Mouse (Mus musculus) forebrain, embryonic 16.5 days (tissue): Measurements from ENCODE around the gene Tsc22d4. TPM values are rescaled to one million over a fixed set of nuclear protein-coding genes. Genes with fewer than 3 reads are reported as not detected.

ENCODE experiments used
- ATAC-seq: fragments of 200-750 bp; cut with Nextera tagmentation; 2 replicates; pipeline ENCODE4 v1.8.0; 2017; ENCODE audit warnings: mild to moderate bottlenecking, moderate library complexity
- H3K27ac ChIP-seq: fragments of 300-500 bp; sonication (generic); 2 replicates; pipeline ENCODE4 v1.5.1; 2014; ENCODE audit warnings: low read length, control low read depth
- H3K27me3 ChIP-seq: fragments of 300-500 bp; sonication (generic); replicated peaks from 2 replicates; pipeline ENCODE4 v1.6.1; 2014; ENCODE audit warnings: low read length; ENCODE audit not compliant: control insufficient read depth, insufficient read depth
- H3K36me3 ChIP-seq: fragments of 300-500 bp; sonication (generic); 2 replicates; pipeline ENCODE4 v1.6.1; 2014; ENCODE audit not compliant: control insufficient read depth, insufficient read depth
- H3K4me1 ChIP-seq: fragments of 300-500 bp; sonication (generic); replicated peaks from 2 replicates; pipeline ENCODE4 v1.6.1; 2014; ENCODE audit warnings: low read length; ENCODE audit not compliant: control insufficient read depth, insufficient read depth
- H3K4me2 ChIP-seq: fragments of 300-500 bp; sonication (generic); 2 replicates; pipeline ENCODE4 v1.6.1; 2014; ENCODE audit warnings: mild to moderate bottlenecking, low read length, control low read depth
- H3K4me3 ChIP-seq: fragments of 300-500 bp; sonication (generic); replicated peaks from 2 replicates; pipeline ENCODE4 v1.5.1; 2014; ENCODE audit warnings: mild to moderate bottlenecking, low read length, control low read depth
- H3K9ac ChIP-seq: fragments of 300-500 bp; sonication (generic); replicated peaks from 2 replicates; pipeline ENCODE4 v1.6.1; 2014; ENCODE audit warnings: low read depth, low read length, control low read depth
- H3K9me3 ChIP-seq: fragments of 300-500 bp; sonication (generic); 2 replicates; pipeline ENCODE4 v1.6.1; 2016; ENCODE audit warnings: low read length; ENCODE audit not compliant: control insufficient read depth
- WGBS: fragments of 180-500 bp; shearing (Covaris S2); extraction: QIAGEN DNeasy Blood & Tissue Kit; methylation state at CpG from one replicate; pipeline ENCODE4 v1.1.7; 2014; 5-methylcytosine and 5-hydroxymethylcytosine counted together
- polyA plus RNA-seq: library from polyadenylated mRNA; unstranded; fragments of >200 nt; fragmentation: Nextera tagmentation; extraction: Ambion mirVana; gene quantifications from 2 replicates; pipeline ENCODE4 v1.2.1, GENCODE M21; 2015

The Tsc22d4 gene
- polyA plus RNA-seq, 1 experiment from 2014 or later: 69.1 TPM

DNA sequence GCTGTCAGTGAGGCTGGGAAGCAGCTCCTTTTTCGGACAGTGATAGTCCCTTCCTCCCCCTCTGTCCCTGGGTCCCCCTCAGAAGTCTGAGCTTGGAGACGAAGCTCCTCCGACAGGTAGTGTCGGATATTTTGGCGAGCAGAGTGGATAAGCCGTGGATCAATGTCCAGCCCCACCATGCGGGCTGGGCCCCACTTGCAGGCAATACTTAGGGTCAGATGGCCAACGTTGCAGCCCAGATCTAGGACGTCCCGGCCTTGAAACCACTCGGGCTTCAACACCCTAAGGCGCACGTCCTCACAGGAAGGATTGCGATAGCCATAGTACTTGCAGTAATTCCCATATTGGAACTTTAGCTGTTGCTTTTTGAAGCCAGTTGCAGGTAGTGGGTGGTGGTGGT, 39.0 kb downstream of the Tsc22d4 start:
- ATAC-seq: no peak
- Histone ChIP-seq H3K4me3 (peak overlapping the region; percentile 81), H3K27ac (no peak overlapping the region), H3K36me3 (peaks cover 14% of the 10 kb centered on the region), H3K4me1 (peaks cover 47% of the 10 kb centered on the region), H3K4me2 (peak overlapping the region; percentile 89), H3K27me3 (peaks cover 6% of the 10 kb centered on the region; the same call in 1 of the 2 replicates), H3K9me3 (no peaks in the 10 kb centered on the region), H3K9ac (peak overlapping the region; percentile 91)
- 89% methylated on average over 14 of the region's 14 CpGs for WGBS

DNA sequence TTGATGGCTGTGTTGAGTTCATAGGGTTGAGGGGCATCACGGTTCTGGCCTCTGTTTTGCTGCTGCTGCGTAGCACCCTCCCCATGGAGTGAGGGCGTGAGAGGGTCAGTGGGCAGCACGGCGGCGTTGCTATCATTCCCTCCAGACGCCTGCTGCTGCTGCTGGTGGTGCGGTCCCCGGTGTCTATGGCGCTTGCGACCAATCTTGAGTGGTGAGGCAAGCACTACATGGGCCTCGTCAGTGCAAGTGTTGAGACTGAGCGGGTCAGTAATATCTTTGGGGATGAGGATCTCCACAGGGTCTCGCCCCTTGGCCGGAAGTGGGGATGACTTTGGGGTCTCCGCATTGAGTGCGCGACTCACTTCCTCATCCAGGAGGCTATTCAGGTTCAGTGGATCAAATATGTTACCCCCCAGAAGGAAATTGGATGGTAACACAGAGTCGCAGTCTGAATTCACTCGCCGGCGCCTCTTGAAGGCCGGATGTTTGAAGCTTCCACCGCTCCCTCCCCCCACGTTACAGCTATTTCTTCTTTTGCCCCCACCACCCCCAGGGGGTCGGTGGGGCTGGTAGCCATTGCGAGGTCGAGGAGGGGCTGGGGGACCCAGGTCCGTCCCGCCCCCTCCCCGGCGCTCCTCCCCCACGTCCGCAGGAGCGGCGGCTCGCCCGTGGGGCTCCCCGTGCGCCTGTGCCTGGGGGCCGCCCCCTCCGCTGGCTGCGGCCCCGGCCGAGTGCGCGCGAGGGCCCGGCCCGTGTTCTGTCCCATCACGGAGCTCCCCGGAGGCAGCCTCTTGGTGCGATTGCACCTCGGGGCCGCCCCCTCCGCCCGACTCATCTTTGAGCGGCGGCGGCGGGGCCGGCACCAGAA, 39.9 kb downstream of the Tsc22d4 start:
- H3K4me2 ChIP-seq: peak overlapping the region; percentile 89
- peaks cover 6% of the 10 kb centered on the region; the same call in 1 of the 2 replicates for H3K27me3 ChIP-seq
- WGBS: 4% methylated on average over 56 of the region's 62 CpGs
- H3K9ac ChIP-seq: peak overlapping the region; percentile 91
- H3K36me3 ChIP-seq: peaks cover 14% of the 10 kb centered on the region
- H3K4me3 ChIP-seq: peak overlapping the region; percentile 81
- ATAC-seq: peak; percentile 11
- H3K4me1 ChIP-seq: peaks cover 40% of the 10 kb centered on the region
- H3K27ac ChIP-seq: peak overlapping the region; percentile 96
- H3K9me3 ChIP-seq: no peaks in the 10 kb centered on the region

DNA sequence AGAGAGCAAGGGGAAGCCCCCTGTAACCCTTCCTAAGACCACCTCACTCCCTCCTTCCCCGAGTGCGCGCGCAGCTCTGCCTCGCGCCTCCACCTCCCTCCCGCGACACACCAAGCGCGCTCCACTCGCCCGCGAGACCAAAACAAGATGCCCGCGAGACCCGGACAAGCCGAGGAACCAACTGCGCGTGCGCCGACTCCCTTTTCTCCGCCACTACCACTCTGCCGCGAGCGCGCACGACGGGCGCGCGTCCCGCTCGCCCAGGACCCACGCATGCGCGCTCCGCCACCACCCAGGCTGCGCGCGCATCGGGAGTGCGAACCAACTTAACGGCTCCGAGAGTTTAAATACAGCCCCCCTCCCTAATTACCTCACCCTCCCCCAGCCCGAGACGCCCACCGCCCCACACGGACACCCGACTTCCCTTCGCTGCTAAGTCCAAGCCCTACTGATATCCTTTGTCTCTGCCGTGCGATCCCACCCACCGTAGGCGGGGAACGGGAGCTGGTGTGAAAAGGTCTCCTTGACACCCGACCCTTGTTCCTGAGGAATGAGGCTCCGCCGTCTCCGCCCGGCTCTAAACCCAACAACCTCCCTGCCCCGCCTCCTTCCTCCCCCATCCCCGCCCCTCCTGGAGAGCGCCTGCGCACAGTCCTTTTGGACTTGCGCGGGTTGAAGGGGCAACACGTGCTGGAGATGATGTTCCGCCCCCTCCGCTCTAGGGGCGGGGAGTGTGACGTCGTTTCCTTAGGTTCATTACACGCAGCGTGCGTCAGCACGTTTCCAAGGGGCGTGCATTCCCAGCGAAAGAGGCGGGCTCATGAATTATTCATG, 40.8 kb downstream of the Tsc22d4 start:
- Histone ChIP-seq H3K4me1 (peaks cover 36% of the 10 kb centered on the region), H3K9ac (peak overlapping the region; percentile 91), H3K4me3 (peak overlapping the region; percentile 81), H3K27me3 (peaks cover 6% of the 10 kb centered on the region; the same call in 1 of the 2 replicates), H3K4me2 (peak overlapping the region; percentile 93), H3K9me3 (no peaks in the 10 kb centered on the region), H3K27ac (peak overlapping the region; percentile 96), H3K36me3 (peaks cover 10% of the 10 kb centered on the region)
- peak; percentile 85 for ATAC-seq
- under 1% methylated on average over 76 of the region's 79 CpGs for WGBS

DNA sequence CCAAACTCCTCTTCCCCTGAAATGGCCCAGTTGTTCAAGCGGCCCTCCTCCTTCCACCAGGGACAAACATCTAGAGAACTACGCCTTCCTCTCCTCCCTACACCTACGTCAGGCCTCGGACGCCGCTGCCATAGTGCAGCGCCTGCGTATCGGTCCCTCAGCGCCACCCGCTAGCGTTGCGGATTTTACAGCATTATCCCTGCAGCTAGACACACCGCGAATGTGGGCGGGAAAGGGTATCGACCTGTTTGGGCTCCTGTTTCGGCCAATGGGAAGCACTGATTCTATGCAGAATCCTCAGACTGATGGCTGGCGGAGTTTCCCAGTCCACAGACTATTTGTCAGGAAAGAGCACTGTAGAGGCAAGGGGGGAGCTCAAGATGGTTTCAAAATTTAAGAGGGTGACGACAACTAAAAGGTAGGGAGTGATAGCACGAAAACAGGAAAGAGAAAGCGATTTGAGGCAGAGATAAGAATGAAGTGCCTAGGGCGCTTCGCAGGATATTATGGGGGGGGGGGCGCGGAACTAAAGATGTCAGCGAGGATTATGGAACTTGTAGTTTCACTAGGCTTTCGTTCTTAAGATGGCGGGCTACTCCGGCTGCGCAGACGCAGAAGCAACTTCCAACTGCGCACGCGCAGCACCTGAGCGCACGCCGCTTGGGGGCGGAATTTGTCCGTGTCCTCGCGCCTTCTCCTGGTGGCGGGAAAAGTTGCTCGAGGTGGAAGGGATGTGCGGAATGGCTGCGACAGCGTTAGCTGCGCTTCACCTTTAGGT, 41.8 kb downstream of the Tsc22d4 start, which contains the start of the genes Mepce and Zcwpw1:
TSS of gene Mepce (minus strand) at position 505 of the 778 bp plus-strand sequence.
TSS of gene Zcwpw1 (plus strand) at position 648 of the 778 bp plus-strand sequence.
- Histone ChIP-seq H3K4me3 (peak within 1 kb of the TSS; percentile 81), H3K27ac (peak within 1 kb of the TSS; percentile 96), H3K9me3 (no peaks in the 10 kb centered on the region), H3K36me3 (0 out of 2 replicates have a peak, but pooled peaks cover 2% of the 10 kb centered on the region), H3K4me2 (peak within 1 kb of the TSS; percentile 93), H3K9ac (peak within 1 kb of the TSS; percentile 91), H3K4me1 (peaks cover 35% of the 10 kb centered on the region), H3K27me3 (peaks cover 6% of the 10 kb centered on the region; the same call in 1 of the 2 replicates)
- WGBS: under 1% methylated on average over 48 of the region's 48 CpGs
- ATAC-seq: peak; percentile 71

DNA sequence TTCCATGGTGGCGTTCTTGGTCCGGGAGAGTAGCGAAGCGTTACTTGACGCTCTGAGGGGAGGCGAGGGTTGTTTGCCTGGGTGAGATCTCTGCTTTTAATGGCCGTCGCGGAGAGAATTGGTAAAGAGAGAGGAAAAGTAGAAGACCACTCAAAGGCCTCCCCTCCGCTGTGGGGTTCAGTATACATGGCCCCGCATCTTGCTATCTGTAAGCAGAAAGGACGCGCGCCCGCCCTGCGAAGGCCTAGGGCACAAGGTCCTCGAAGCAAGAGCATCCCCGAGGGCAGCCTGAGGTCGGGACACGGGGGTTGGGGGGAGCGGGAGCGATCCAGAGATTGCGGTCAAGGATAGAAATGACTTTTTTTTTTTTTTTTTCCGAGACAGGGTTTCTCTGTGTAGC, 42.6 kb downstream of the Tsc22d4 start:
- 77% methylated on average over 23 of the region's 24 CpGs for WGBS
- peak overlapping the region; percentile 60 for H3K4me3 ChIP-seq
- peak overlapping the region; percentile 93 for H3K4me2 ChIP-seq
- no peak overlapping the region for H3K27ac ChIP-seq
- H3K27me3 ChIP-seq: peaks cover 6% of the 10 kb centered on the region; the same call in 1 of the 2 replicates
- ATAC-seq: no peak
- no peaks in the 10 kb centered on the region for H3K36me3 ChIP-seq
- no peaks in the 10 kb centered on the region for H3K9me3 ChIP-seq
- peaks cover 26% of the 10 kb centered on the region for H3K4me1 ChIP-seq
- H3K9ac ChIP-seq: no peak overlapping the region; the same call in 1 of the 2 replicates

DNA sequence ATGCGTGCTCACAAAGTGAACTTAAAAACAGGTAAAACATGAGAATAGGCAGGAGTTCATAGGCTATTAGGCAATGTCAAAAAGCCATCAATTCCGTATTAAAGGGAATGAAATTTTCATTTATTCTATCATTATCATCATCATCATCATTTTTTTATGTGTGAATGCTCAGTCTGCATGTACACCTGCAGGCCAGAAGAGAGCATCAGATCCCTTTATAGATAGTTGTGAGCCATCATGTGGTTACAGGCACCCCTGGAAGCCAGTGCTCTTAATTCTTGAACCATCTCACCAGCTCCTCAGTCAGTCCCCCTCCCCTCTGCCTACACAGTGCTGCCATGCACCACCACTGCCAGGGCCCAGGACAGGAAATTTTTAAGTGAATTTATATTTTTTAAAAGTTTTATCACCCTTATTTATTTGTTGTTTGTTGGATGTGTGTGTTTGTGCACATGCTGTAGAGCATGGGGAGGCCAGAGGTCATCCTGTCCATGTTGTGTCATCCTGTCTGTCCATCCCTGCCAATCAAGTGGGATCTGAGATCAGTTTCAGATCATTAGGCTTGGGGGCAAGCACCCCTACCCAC, 43.5 kb downstream of the Tsc22d4 start:
- WGBS: 96% methylated on average over 2 of the region's 2 CpGs
- no peak overlapping the region for H3K4me3 ChIP-seq
- no peaks in the 10 kb centered on the region for H3K36me3 ChIP-seq
- H3K4me2 ChIP-seq: no peak overlapping the region
- no peak overlapping the region for H3K9ac ChIP-seq
- no peaks in the 10 kb centered on the region for H3K9me3 ChIP-seq
- peaks cover 18% of the 10 kb centered on the region for H3K4me1 ChIP-seq
- peaks cover 6% of the 10 kb centered on the region; the same call in 1 of the 2 replicates for H3K27me3 ChIP-seq
- ATAC-seq: no peak
- H3K27ac ChIP-seq: no peak overlapping the region

DNA sequence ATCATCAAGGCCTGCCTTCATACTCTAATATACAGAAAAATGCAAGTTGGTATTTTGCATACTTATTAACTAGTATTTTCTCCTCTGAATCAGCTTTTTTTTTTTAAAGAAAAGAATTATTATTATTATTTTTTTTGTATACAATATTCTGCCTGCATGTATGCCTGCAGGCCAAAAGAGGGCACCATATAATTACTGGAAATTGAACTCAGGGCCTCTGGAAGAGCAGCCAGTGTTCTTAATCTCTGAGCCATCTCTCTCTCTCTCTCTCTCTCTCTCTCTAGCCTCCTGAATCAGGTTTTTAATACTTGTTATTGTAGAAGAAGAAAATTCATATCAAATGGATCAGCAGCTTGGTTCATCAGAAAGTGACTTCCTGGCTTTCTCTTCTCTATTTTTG, 46.0 kb downstream of the Tsc22d4 start:
- Histone ChIP-seq H3K9me3 (no peaks in the 10 kb centered on the region), H3K4me2 (no peak overlapping the region), H3K4me3 (no peak overlapping the region), H3K36me3 (no peaks in the 10 kb centered on the region), H3K27me3 (peaks cover 6% of the 10 kb centered on the region; the same call in 1 of the 2 replicates), H3K4me1 (peaks cover 6% of the 10 kb centered on the region), H3K27ac (no peak overlapping the region), H3K9ac (no peak overlapping the region)
- ATAC-seq: no peak

DNA sequence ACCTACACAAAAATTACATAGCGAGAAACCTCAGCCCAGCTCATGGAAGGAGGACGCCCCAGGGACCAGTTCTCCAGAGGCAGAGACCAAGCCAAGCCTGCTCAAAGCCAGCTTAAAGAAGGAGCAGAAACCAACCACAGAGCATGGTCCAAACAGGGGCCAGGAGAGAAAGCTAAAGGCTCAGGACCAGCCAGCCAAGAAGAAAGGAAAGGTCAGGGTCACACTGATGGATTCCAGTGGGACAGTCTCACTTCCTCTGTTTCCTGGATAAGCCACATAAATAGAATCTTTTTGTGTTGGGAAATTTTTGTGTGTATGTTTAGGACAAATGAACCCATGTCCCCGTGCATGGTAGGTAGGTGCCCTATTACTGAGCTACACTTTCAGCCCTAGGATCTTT, 51.1 kb downstream of the Tsc22d4 start:
- Histone ChIP-seq H3K9ac (no peak overlapping the region), H3K27me3 (no peaks in the 10 kb centered on the region), H3K27ac (no peak overlapping the region), H3K4me2 (no peak overlapping the region), H3K4me1 (no peaks in the 10 kb centered on the region), H3K9me3 (no peaks in the 10 kb centered on the region), H3K4me3 (no peak overlapping the region), H3K36me3 (no peaks in the 10 kb centered on the region)
- WGBS: 86% methylated on average over 3 of the region's 3 CpGs
- no peak for ATAC-seq
